Mouse (Mus musculus) layer of hippocampus, adult 18-20 months (tissue): ENCODE measurements at regions not wholly inside any gene's neighbourhood (a gene's known extent, or its start where the extent isn't known, plus 50 kb on each side); places are given as distances from the start of the nearest gene placed in this dataset.

Source experiments
- DNase-seq, 2 experiments: peaks; one replicate each; pipeline ENCODE4 v3.0.0; 2022; ENCODE audit warnings: low spot score in 2 of 2

DNA sequence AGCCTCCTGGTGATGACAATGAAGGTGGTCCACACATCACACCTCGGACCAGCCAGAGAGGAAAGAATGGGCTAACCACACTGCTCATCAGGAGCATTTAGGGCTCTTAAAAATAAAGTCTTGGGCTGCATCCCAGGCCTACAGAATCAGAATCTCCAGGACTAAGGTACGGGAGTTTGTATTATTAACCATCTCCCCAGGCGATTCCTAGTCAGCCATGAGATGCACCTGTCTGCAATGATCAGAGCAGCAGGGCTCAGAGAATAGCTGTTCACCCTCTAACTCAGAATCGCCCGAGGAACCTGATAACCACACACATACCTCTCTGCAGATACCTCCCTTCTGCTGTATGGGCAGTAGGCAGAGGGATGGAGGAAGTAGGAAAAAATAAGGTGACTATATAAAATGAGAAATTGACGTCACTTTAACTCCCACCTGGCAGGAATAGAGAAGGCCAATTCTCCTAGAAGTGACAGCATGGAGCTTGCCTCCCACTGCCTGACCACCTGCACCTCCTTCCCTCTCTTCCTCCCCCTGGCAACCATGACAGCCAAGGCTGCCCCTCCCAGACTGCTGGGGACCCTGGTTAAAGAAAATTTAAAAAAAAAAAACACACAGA lies 401.5 kb upstream of the Rps6ka3 start:
- no peak for DNase-seq

GRCm38 (mm10) chrX:158813811-158814210 lies 396.3 kb upstream of the Rps6ka3 start:
- DNase-seq, result peak; percentile 7 to 41

DNA sequence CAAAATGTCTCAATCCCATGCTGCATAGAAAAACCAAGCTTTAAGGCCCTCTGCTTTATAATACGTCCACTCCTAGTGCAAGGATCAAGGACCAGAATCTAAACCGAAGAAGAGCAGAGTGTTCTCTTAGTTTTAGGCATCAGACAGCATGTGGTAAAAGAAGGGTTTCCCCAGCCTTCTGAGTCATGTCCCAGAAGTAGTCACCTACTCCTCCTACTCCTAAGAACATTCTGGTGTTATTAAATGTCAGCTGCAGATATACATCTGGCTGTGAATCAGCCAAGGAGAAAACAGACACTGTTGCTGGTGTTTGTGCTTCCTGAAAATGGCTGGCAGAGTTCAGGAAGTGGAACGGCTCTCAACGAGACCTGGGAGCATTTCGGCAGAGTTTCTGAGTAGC lies 372.6 kb upstream of the Rps6ka3 start:
- no peak for DNase-seq

- peak; percentile 44 to 82 for DNase-seq
These were observed 357.8 kb upstream of the Rps6ka3 start for GRCm38 (mm10) chrX:158852308-158852707.
